Mouse (Mus musculus): ENCODE measurements around the gene Itga1. TPM values are rescaled to one million over a fixed set of nuclear protein-coding genes. Genes with fewer than 3 reads are reported as not detected.

Gene Itga1
- polyA plus RNA-seq, 1 experiment, result not detected

DNA sequence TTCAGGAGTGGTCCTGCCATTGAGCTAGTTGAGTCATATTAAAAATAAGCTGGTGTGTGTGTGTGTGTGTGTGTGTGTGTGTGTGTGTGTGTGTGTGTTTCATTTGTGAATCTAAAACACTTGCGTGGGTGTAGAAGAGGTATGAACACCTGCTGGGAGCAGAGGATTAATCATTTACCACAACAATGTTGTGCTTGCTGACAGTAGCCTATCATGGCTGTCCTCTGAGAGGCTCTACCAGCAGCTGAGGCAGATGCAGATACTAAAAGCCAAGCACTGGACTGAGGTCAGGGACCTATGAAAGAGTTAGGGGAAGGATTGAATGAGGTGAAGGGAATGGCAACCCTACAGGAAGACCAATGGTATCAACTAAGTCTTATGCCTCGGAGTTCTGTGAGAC is 68.6 kb downstream of the Itga1 start:
- no peak for TF ChIP-seq GATA1 (IDR thresholded peaks at IDR 0.05; ENCODE audit: low read length)

DNA sequence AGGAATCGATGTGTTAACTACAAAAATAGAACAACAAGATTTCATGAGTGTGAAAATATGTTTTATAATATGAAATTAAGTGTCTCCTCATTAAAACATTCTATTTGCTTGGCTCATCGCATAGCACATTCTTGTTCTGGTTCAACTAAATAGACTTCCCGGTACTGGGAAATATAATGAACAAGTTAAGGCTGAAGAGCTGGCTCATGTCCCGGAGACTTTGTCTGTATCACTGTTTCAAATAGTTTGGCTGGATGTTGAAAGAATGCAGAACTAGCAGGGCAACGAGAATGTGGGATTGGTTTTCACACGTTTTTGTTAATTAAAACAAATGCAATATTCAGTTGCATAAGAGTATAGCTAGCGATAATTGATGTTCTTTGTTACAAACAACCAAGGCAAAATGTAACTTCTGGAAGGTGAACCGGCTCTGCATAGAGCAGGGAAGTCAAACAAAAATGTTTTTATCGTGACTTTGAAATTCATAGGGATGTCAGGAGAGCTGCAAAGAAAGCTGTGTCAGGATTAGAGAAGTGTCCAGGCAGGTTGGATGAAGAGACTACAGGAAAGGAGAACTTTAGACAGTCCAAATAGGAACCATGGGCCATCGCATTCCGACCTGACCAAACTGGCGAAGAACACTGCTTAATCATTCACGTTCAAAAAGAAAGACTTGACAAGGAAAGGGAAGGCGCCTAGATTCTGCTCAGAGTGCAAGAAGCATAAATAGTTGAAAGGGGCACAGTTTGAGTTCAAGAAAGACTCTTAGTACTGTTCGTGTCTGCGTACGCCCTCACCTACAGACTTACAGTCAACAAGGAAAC is 70.4 kb downstream of the Itga1 start:
- TF ChIP-seq GATA1 (IDR thresholded peaks at IDR 0.05; ENCODE audit: low read length), result no peak

DNA sequence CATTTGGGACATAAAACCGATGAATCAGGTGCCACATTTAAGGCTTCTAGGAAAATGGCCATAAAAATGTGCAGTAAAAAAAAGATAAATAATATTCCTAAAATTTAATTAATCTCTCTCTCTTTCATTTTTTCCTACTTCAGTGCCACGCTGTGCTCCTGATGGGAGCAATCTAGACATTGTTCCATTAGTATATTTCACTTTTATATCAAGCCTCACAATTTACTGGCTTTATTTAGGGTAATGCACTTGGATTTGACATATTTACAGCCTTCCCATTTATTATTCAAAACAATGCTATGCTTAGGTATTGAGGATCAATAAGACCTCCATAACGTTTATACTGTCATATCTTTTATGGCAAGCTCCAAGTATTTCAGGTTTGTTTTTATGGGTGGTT is 76.4 kb downstream of the Itga1 start:
- TF ChIP-seq GATA1 (IDR thresholded peaks at IDR 0.05; ENCODE audit: low read length), result no peak

DNA sequence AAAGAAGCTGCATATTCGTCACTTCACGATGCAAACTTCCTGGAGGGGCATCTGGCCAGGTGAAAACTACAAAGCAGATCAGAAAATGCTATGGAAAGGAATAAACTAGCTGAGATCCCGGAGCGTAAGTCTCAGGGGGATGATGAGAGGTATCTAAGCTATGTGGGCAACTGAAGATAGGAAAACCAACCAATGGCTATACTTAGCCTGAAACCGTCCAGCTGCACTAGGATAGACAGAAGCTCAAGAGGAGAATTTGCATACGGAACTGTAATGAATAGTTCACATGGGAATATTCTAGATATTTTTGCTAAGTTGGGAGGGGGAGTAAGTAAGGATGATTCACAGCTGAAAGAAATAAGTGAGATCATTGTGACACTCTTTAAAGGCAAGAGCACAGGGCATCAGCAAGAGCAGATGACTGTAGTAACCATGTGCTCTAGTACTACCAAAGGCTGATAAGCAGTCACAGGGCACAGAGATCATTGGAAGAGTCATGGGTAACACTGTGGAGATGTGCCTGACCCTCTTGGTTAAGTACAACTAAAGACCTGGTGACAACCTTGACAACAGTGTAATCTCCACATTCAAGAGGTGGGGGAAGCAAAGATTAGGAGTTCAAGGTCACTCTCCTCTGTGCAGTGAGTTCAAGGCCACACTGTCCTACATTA is 79.5 kb downstream of the Itga1 start:
- TF ChIP-seq GATA1 (IDR thresholded peaks at IDR 0.05; ENCODE audit: low read length), result no peak

DNA sequence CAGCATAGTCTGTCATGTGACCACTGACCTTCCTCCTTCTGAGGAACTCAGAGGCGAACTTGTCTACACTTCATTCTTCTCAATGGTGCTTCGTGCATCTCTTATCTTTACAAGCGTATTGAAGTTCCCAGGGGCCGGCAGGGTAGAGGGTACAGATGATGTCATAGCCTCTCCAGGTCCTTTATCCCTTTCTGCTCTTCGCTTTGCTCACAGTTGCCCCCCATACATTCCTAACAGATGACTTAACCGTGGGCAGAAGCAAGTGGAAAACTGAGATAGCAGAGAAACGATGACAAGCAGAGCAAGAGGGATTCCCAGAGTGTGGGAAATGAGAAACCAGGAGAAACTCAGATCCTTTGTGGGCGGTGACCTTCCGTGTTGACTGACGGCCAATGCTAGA is 80.4 kb downstream of the Itga1 start:
- TF ChIP-seq GATA1 (IDR thresholded peaks at IDR 0.05; ENCODE audit: low read length), result no peak

DNA sequence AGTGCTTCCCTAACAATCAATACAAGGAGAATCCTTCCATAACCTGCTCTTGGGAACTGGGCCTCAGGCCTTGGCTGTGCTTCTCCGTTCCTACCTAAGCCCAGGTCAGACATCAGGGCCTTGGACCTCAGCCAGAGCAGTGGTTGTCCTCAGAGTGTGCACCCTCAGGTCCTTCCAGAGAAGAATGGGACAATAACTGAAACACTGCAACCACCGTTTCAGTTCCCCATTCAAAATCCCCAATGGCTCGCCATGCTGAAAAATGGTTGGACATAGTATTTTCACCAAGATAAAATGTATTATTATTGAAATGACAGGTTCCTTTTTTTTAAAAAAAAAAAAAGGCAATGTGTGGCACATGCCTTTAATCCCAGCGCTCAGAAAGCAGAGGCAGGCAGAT is 81.0 kb downstream of the Itga1 start:
- no peak for TF ChIP-seq GATA1 (IDR thresholded peaks at IDR 0.05; ENCODE audit: low read length)

DNA sequence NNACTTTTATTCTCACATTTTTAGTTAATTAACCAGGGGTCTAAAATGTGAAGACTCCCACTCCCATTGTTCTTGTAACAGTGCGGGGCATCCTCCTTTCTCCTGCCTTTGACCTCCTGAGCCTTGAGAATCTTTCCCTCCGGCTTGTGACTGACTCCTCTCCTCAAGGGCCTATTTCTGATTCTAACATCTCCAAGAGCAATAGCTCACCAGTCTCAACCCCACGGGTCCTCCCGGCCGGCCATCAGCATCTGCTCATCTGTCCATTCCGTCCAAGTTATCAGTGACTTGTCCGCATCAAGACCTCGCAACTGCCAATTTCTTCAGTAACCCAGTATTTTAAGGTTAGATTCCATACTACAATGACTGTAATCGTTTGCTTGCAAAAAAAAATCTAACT is 84.2 kb downstream of the Itga1 start:
- TF ChIP-seq GATA1 (IDR thresholded peaks at IDR 0.05; ENCODE audit: low read length), result no peak

DNA sequence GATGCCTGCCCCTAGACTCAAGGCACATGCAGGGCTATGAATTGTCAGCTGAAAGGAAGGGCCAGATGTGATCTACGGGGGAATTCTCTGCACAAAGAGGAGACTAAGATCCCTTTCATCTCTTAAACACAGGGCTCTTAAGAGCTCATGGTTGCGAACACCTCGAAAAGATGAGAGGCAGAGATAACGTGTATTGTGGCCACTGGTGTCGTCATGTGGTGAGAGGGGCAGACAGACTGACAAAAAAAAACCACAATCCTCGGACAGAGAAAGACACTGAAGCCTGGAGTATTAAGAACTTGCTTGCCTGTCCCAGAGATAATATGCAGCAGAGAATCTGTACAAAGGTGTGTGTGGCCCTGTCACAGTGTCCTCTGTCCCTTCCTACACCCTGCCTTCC is 90.2 kb downstream of the Itga1 start:
- TF ChIP-seq GATA1 (IDR thresholded peaks at IDR 0.05; ENCODE audit: low read length), result no peak

DNA sequence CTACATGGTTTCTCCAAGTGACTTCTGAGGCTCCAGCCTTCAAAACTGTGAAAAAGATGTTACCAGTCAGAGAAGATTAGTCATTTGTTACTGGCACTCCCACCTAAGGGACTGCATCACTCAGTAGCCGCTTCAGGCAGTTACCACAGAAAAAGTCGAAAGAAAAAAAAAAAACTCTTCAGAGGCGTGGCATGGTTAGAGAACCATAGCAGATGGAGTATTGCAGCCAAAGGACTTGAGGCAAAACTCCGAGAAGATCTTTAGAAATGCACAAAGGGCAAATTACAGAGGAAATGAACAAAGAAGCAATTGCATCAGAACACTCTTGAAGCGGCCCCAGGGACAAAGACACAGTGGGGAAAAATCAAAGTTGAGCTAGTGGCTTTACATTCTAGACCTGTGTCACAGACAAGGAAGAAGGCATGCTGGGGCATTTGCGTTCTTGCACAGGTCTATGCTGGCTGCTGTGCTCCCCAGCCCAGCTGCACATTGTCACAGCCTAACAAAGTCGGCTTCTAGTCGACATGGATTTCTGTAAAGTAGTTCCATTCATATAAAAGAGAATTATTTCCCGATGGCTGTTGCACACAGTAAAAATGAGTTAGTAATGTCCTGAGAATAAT is 95.4 kb downstream of the Itga1 start:
- no peak for TF ChIP-seq GATA1 (IDR thresholded peaks at IDR 0.05; ENCODE audit: low read length)

DNA sequence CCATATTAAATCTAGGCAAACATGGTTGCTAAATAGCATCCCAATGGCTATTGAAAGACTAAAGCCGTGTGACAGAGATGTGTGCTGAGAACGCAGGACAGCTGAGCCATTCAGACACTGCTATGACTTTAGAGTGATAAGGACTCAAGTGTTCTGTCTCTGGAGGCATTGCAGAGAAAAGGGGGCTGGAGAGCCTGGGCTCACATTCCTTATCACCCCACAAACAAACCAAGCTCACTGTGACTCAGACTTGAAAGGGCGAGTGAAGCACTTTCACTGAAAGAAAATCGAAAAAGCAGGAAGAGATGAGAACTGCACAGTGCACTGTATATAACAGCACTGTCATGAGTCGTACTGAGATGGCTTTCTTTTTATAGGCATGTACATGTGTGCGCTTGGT is 96.4 kb downstream of the Itga1 start:
- TF ChIP-seq GATA1 (IDR thresholded peaks at IDR 0.05; ENCODE audit: low read length), result no peak

DNA sequence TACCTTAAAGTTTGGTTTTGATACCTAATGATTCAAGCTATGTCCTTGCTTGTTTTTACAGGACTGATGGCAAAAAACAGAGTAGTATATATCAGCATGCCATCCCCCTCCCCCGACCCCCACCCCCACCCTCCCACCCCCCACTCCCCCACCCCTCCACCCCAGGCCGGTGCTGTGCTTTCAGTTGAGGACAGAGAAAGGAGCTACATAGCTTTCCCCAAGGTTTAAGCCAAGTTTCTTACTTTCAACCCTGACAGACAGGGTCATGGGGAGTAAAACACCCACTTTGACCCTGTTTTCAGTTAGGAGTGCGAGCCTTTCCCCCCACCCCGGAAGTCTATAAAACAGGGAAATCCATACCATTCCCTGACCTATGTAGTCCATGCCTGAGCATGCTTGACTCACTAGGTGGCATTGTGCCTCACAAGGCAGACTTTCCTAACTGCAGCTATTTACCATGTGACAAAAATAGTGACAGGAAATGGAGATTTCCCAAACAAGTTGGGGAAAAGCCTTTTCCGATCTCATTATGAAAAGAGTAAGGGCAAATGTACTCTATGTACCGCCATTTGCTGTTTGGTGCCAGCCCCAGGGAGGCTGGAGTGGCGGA is 98.2 kb downstream of the Itga1 start:
- TF ChIP-seq GATA1 (IDR thresholded peaks at IDR 0.05; ENCODE audit: low read length), result no peak

DNA sequence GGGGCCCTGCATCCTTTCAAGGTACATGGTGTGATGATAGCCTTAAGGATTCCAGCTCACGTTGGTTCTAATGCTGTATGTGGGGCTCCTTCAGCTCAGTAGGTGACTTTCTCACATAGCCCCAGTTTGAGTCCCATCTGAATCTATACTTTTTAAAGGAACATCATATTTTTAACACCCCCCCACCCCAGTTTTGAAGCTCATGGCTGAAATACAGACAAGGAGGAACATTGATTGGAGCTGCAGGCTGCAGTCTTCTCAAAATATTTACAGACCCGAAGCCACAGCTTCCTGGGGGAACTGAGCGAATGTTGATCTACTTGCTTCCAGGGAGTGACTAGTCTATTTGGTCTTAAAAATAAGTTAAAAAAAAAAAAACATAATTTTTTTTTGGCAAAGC is 98.9 kb downstream of the Itga1 start:
- TF ChIP-seq GATA1 (IDR thresholded peaks at IDR 0.05; ENCODE audit: low read length), result no peak

DNA sequence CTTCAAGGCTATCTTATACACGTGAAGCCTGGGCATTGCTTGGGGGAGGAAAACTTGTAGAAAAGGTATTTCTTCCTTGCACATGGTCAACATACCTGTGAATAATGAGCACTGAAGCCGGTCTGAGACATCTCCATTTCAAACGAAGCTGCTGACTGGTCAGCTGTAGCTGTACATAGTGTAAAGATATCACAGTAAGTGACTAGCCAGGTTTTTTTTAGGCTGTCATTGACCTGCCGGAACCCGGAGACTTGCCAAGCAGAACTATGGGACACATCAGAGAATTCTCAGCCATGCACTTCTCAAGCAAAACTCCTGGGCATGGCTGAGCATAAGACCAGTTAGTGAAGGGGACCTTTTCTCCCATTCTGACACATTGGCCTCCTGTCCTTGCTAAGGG is 99.6 kb downstream of the Itga1 start:
- no peak for TF ChIP-seq GATA1 (IDR thresholded peaks at IDR 0.05; ENCODE audit: low read length)

DNA sequence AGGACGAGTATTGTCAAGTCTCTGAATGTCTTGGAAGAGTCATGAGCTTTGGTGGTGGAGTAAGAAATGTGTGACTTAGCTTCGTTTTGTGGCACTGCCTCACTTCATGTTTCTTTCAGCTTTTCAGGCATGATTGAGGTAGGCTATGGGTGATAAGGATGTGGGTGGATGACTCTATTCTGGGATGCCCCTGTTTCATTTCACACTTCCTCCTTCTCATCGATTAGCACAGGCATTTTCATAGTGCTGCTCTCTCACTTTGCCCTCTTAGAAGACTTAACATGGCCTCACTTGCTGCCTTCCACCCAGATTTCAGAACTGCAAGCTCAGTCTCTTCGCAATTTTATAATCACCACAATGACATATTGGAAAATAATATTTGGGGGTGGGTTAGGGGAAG is 102.2 kb downstream of the Itga1 start:
- no peak for TF ChIP-seq GATA1 (IDR thresholded peaks at IDR 0.05; ENCODE audit: low read length)

DNA sequence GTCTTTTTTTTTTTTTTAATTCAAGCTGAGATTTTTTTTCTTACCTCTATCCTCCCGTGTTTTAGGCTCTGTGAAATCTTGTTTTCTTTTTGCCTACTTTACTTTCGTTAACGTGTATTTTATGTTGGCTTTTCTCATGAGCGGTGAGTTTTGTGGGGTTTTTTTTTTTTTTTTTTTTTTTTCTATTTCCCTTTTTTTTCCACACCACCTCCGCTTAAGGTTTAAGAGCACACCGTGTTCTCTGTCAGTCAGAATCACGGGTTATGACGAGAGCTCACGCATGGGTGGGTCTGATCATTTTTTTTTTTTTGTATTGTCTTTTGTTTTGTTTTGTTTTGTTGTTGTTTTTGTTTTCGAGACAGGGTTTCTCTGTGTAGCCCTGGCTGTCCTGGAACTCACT is 103.7 kb downstream of the Itga1 start:
- no peak for TF ChIP-seq GATA1 (IDR thresholded peaks at IDR 0.05; ENCODE audit: low read length)

Data from G1E-ER4 (cell line).